Mouse (Mus musculus) stomach, adult 2 months (tissue): ENCODE measurements around the gene Lca5. TPM values are rescaled to one million over a fixed set of nuclear protein-coding genes. Genes with fewer than 3 reads are reported as not detected.

Experiments
- polyA plus RNA-seq: library from polyadenylated mRNA; depleted of rRNA; stranded (reverse); fragments of >200 nt; gene quantifications from 2 replicates; pipeline ENCODE4 v1.2.3, GENCODE M21; 2012; rRNA removed

Lca5 gene
- 0.15 and 0.18 TPM in 2 replicates for polyA plus RNA-seq

DNA sequence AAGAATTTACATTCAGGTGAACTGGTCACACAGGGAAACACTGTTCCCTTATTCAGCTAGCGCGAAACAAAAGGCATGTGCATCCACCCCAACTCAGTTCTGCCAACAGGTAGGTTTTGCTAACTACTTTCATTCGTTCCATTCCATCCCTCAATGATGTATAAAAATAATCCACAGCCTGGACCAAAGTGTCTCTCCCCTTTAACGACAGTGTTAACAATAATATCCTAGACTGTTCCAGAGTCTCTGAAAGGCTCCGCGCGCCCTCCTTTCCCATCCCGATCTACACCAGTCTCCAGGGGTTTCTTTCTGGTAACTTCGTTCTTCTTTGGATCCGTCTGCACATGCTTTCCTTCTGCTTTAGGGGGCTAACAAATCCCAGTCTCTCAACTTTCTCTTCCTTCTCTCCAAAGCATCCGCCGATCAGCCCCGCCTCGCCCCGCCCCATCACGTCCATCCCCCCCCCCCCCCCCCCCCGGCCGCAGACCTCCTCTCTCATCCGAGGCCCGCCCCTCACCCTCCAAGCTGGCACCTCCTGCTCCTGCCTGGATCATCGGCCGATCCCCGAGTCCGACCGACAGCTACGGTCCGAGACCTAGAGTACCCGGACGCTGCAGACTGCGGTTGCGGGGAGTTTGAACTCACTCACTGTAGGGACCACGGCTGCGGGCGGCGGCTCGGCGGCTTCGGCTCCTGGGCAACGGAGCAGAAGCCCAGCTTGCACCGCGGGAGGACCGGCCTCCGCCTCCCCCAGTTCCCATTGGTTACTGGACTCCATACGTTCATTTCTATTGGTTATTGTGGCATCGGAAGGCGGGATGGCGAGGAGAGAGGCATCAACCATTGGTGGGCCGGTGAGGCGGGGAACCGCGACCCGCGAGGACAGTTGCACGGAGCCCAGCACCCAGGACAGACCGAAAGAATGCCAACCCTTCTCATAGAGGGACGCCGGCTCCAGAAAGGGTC is at the start of gene Lca5:
Gene Lca5 (minus strand): TSS at position 736 of the 966 bp plus-strand sequence.

Other genes starting within 250 kb of the Lca5 start
- 8.9 and 9.0 TPM in 2 replicates for gene Sh3bgrl2, start 107.2 kb upstream of the Lca5 start, polyA plus RNA-seq